Comparison of ENCODE assay signal across 23 mouse cellular contexts in the genomic region with DNA sequence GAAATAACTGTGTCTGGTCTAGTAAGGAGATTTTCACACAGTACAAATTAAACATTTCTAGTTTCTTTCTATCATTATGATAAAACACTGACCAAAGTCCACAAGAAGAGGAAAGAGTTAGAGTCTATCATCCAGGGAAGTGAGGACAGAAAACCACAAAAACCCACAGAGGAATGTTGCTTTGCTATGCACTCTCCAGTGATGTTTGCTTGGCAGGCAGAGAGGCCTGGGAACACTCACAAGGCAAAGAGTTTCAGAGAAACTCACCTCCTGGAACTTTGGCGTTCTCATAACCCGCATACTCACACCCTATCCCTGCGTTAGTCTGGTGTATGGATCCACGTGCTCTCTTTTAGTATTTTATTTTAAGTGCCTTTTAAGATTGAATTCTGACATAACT.
DNase-seq lines count a peak whose midpoint lies in the region; ATAC-seq and TF ChIP-seq lines count a peak whose summit lies in the region.
"Had no signal": no experiment of that assay in that cellular context is flagged by ENCODE, and none has a peak within 500 bp of the region (broad histone marks: within the 10 kb centered on the region; RNA-seq: fewer than 3 reads in every experiment).

No protein-coding gene starts in this region.

- H3K36me3 ChIP-seq in kidney, adult 2 months (ENCODE audit: control insufficient read depth, insufficient read depth, low read length), result no peaks in the 10 kb centered on the region
- H3K36me3 ChIP-seq in kidney, embryonic 15.5 days, result no peaks in the 10 kb centered on the region
- no peaks in the 10 kb centered on the region for H3K36me3 ChIP-seq in ES-Bruce4 (ENCODE audit: control insufficient read depth, insufficient read depth, low read length, poor library complexity, severe bottlenecking)
- H3K36me3 ChIP-seq: embryonic facial prominence, embryonic 15.5 days; forebrain, embryonic 12.5 days; heart, embryonic 15.5 days; hindbrain, embryonic 13.5 days had no signal

- H3K9me3 ChIP-seq in kidney, embryonic 15.5 days (replicated peaks), result no peaks in the 10 kb centered on the region
- H3K9me3 ChIP-seq in ES-Bruce4 (replicated peaks; ENCODE audit: control insufficient read depth, insufficient read depth, low read length, poor library complexity, severe bottlenecking), result no peaks in the 10 kb centered on the region
- H3K9me3 ChIP-seq: embryonic facial prominence, embryonic 15.5 days; forebrain, embryonic 12.5 days; heart, embryonic 15.5 days; hindbrain, embryonic 13.5 days had no signal

- peak; percentile 60 for DNase-seq in kidney, adult 2 months
- DNase-seq in NIH3T3 (ENCODE audit: low read depth), result peak; percentile 38
- peak; percentile 32 for DNase-seq in fibroblast of lung, adult 2 months (ENCODE audit: low read depth)
- DNase-seq in cerebellum, adult 18-20 months, result no peak
- DNase-seq in left cerebral cortex, postnatal 14 days (ENCODE audit: low spot score in 2 of 2), result no peak
- DNase-seq: adrenal gland, adult 2 months; adrenal gland, postnatal 25 days; cerebellum, adult 2 months; cerebellum, postnatal 10 days; embryo, embryonic 11 days; forebrain, postnatal 0 days; gastrocnemius, postnatal 14 days; heart, adult 2 months; heart, postnatal 14 days had no signal

- ATAC-seq in kidney, embryonic 15.5 days (replicated peaks; ENCODE audit: low FRiP score), result no peak
- ATAC-seq: forebrain, postnatal 0 days; hindbrain, postnatal 0 days had no signal

- intact Hi-C loops in left cerebral cortex, postnatal 14 days (cut with DNase I), result no loop called here

- no peak for TF ChIP-seq EP300 in ES-Bruce4 (IDR thresholded peaks at IDR 0.05; ENCODE audit: insufficient read depth, low read depth, low read length)

- no peak overlapping the region for H3K4me3 ChIP-seq in kidney, adult 2 months (ENCODE audit: insufficient read depth, low read depth, low read length)
- H3K4me3 ChIP-seq in kidney, embryonic 15.5 days (replicated peaks), result no peak overlapping the region
- H3K4me3 ChIP-seq in ES-Bruce4 (ENCODE audit: low read depth, low read length), result no peak overlapping the region
- H3K4me3 ChIP-seq: embryonic facial prominence, embryonic 15.5 days; erythroblast, embryonic 14.5 days; forebrain, embryonic 12.5 days; heart, adult 2 months; heart, embryonic 15.5 days; hindbrain, embryonic 13.5 days had no signal

- H3K4me2 ChIP-seq in kidney, embryonic 15.5 days, result no peak overlapping the region
- H3K4me2 ChIP-seq: embryonic facial prominence, embryonic 15.5 days; forebrain, embryonic 12.5 days; heart, embryonic 11.5 days; heart, embryonic 15.5 days; hindbrain, embryonic 13.5 days had no signal

- H3K27me3 ChIP-seq in kidney, adult 2 months (replicated peaks; ENCODE audit: control insufficient read depth, insufficient read depth, low read length), result no peaks in the 10 kb centered on the region
- H3K27me3 ChIP-seq in kidney, embryonic 15.5 days, result no peaks in the 10 kb centered on the region
- H3K27me3 ChIP-seq in ES-Bruce4 (ENCODE audit: control insufficient read depth, insufficient read depth, low read length, poor library complexity, severe bottlenecking), result no peaks in the 10 kb centered on the region
- H3K27me3 ChIP-seq: embryonic facial prominence, embryonic 15.5 days; forebrain, embryonic 12.5 days; heart, embryonic 15.5 days; hindbrain, embryonic 13.5 days had no signal

- H3K9ac ChIP-seq in kidney, embryonic 15.5 days, result no peak overlapping the region
- no peak overlapping the region for H3K9ac ChIP-seq in ES-Bruce4 (ENCODE audit: low read depth, poor library complexity, severe bottlenecking)
- H3K9ac ChIP-seq: embryonic facial prominence, embryonic 15.5 days; forebrain, embryonic 12.5 days; forebrain, postnatal 0 days; heart, embryonic 15.5 days; hindbrain, embryonic 13.5 days had no signal

- WGBS in kidney, adult 2 months, result 42% methylated on average over 4 of the region's 4 CpGs
- 60% methylated on average over 4 of the region's 4 CpGs for WGBS in kidney, embryonic 15.5 days

- H3K27ac ChIP-seq in kidney, adult 2 months (ENCODE audit: insufficient read depth, low read depth, low read length), result peak overlapping the region; percentile 16; the same call in 1 of the 2 replicates
- no peak overlapping the region for H3K27ac ChIP-seq in kidney, embryonic 15.5 days
- H3K27ac ChIP-seq in ES-Bruce4 (ENCODE audit: insufficient read depth, low read length), result peak overlapping the region; percentile 49; the same call in 1 of the 2 replicates
- H3K27ac ChIP-seq: embryonic facial prominence, embryonic 15.5 days; forebrain, embryonic 12.5 days; heart, adult 2 months; heart, embryonic 15.5 days; hindbrain, embryonic 13.5 days; hindbrain, postnatal 0 days had no signal

- no peak for TF ChIP-seq CTCF in kidney, adult 2 months (conservative IDR thresholded peaks at IDR 0.05; ENCODE audit: insufficient read depth, insufficient read length, low read depth, low read length)
- no peak for TF ChIP-seq CTCF in ES-Bruce4 (IDR thresholded peaks at IDR 0.05; ENCODE audit: low read depth, low read length)

- TF ChIP-seq POLR2A in kidney, adult 2 months (IDR thresholded peaks at IDR 0.05; ENCODE audit: low read depth, low read length), result no peak
- TF ChIP-seq POLR2A in ES-Bruce4 (IDR thresholded peaks at IDR 0.05; ENCODE audit: insufficient read depth, low read length), result no peak

- no peaks in the 10 kb centered on the region; the same call in 1 of the 2 replicates for H3K4me1 ChIP-seq in kidney, adult 2 months (ENCODE audit: control insufficient read depth, insufficient read depth, low read length)
- no peaks in the 10 kb centered on the region for H3K4me1 ChIP-seq in kidney, embryonic 15.5 days
- peaks cover 2% of the 10 kb centered on the region for H3K4me1 ChIP-seq in ES-Bruce4 (ENCODE audit: control insufficient read depth, insufficient read depth, low read length)
- H3K4me1 ChIP-seq: embryonic facial prominence, embryonic 15.5 days; forebrain, embryonic 12.5 days; heart, embryonic 15.5 days; hindbrain, embryonic 13.5 days had no signal

Comparison
In these comparisons a context has a peak if more than half of its experiments do, and no peak if none do; other contexts are left out.
1. DNase-seq: peak in kidney, adult 2 months (single experiment), NIH3T3 (single experiment) and fibroblast of lung, adult 2 months (single experiment); none in cerebellum, adult 18-20 months (0 of 2) and left cerebral cortex, postnatal 14 days (0 of 2).